Mouse (Mus musculus) gastrocnemius, adult 2 months (tissue): ENCODE measurements at regions not wholly inside any gene's neighbourhood (a gene's known extent, or its start where the extent isn't known, plus 50 kb on each side); places are given as distances from the start of the nearest gene placed in this dataset.

Experiments used
- DNase-seq: peaks from one replicate; pipeline ENCODE4 v3.0.0; 2022
- H3K27ac ChIP-seq: fragments of 200-600 bp; 2 replicates; pipeline ENCODE4 v1.8.1; 2022; ENCODE audit warnings: mild to moderate bottlenecking
- H3K4me3 ChIP-seq: fragments of 200-600 bp; 2 replicates; pipeline ENCODE4 v1.8.1; 2022; ENCODE audit warnings: mild to moderate bottlenecking, moderate library complexity
- CTCF ChIP-seq: fragments of 200-600 bp; IDR thresholded peaks from 2 replicates; pipeline ENCODE4 v1.8.1; 2022; ENCODE audit warnings: antibody characterized with exemption, mild to moderate bottlenecking, moderate library complexity
- intact Hi-C: fragments of 180-260 bp; cut with DNase I; formaldehyde crosslinking; loops from one replicate; pipeline ENCODE4 v1.15.1; 2025

DNA sequence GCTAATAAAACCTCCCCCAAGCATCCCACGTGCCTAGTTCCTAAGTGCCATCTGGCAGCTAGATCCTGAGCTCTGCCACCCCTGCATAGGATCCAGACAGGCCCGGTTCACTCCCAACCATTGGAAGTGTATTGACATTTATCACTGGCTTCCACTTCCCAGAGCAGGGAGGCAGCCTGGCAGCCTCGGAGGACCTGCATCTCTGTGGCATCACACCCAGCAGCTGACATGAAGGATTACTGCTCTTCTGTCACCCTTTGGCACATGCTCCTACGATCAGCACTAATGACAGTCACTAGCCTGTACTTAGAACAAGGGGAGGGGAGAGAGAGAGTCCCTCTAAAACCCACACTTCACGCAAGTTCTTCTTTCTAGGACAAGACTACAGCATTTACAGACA lies 152.7 kb downstream of the Kdr start:
- intact Hi-C loops, result no loop called here
- Histone ChIP-seq H3K27ac (no peak overlapping the region), H3K4me3 (no peak overlapping the region)
- TF ChIP-seq CTCF, result no peak
- DNase-seq, result no peak

GRCm38 (mm10) chr5:75824660-75825059 lies 153.6 kb downstream of the Kdr start:
- H3K4me3 ChIP-seq, result no peak overlapping the region
- DNase-seq, result no peak
- intact Hi-C loops, result no loop called here

DNA sequence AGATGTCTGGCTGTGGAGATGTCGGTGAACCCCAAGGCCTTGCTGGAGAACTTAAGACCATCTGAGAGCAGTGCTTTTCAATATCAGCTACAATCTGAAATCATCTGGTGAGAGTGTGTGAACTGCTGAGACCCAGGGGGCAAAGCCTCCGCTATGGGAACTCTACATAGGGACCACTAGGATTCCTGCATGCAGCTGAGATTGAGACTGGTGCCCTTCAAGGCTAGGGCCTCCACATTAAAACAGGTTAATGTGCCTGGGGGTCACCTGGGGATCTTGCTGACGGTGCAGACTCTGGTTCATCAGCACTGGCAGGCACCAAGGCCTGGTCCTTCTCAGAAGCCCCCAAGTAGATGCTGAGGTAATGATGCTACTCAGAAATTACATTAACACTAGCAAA lies 154.6 kb downstream of the Kdr start:
- H3K27ac ChIP-seq, result no peak overlapping the region
- H3K4me3 ChIP-seq, result no peak overlapping the region
- intact Hi-C loops, result no loop called here
- no peak for TF ChIP-seq CTCF
- no peak for DNase-seq

More at GRCm38 (mm10) chr5:75824660-75825059, 153.6 kb downstream of the Kdr start:
- TF ChIP-seq CTCF, result no peak
- H3K27ac ChIP-seq, result no peak overlapping the region

DNA sequence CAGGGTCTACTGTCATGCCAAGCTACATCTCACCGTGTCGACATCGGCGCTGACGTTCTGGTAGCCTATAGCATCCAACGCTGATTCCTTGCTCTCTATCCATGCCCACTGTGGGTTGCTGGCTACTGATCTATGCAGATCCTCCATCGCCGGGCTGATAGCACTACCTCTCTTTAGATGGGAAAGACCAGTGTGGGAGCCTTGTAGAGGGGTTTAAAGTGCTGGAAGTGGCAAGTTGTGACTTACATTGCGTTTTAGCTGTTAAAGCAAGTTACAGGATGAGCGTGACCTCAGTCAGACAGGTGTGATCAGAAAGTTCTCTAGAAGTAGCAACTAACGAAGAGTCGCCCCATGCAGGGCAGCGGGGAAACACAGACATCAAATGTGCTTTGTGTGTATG lies 160.9 kb downstream of the Kdr start:
- no peak for DNase-seq
- no peak overlapping the region for H3K27ac ChIP-seq
- no peak for TF ChIP-seq CTCF
- intact Hi-C loops, result no loop called here
- H3K4me3 ChIP-seq, result no peak overlapping the region

DNA sequence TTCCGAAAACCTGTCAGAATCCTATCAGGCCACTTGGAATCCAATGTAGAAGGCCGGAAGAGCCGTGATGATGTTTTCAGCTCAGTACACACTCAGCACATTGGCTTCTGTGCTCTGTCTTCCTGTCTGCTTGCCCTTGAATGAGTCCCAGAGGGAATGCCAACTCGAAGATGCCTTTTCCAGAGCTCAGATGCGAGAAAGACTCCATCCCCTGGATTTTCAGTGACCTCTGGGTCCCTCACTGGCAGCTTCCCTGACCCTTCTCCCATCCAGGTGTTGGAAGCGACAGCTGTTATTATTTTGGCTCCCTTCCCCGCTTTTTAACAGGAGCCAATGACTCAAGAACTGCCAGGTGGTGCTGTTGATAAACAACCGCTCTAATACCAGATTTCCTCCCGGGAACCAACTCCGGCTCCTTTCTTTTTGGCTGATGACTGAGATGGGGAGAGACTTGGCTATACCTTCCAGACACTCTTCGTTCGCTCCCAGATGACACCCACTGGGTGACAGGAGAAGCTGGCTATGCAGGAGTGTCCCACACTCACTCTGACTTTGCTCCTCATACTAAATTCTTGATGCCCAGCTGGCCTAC lies 163.8 kb downstream of the Kdr start:
- DNase-seq, result no peak
- Histone ChIP-seq H3K4me3 (no peak overlapping the region), H3K27ac (peak overlapping the region; percentile 28; the same call in 1 of the 2 replicates)
- TF ChIP-seq CTCF, result no peak
- intact Hi-C loops, result no loop called here

DNA sequence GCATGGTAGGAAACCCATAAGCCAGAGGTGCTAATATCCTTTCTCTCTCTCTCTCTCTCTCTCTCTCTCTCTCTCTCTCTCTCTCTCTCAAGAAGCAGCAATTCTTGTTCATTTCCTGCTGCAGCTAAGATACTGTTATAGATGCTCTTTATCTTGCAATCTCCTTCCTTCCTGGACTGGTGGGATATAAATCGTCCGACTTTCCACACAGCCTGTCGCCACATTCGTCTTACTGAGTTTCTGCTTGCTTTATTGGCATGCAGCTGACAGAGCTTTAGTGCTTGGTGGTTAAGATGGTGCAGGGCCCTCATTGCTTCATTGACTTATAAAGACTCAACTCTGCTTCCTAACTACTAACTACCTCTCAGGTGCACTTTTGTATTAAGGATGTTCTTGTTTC lies 165.6 kb downstream of the Kdr start:
- TF ChIP-seq CTCF, result no peak
- intact Hi-C loops, result no loop called here
- Histone ChIP-seq H3K27ac (no peak overlapping the region), H3K4me3 (no peak overlapping the region)
- DNase-seq, result no peak

- Histone ChIP-seq H3K27ac (no peak overlapping the region), H3K4me3 (no peak overlapping the region)
- TF ChIP-seq CTCF, result no peak
- DNase-seq, result no peak
- intact Hi-C loops, result no loop called here
Measured at GRCm38 (mm10) chr5:75808551-75809332, 169.5 kb downstream of the Kdr start.

- TF ChIP-seq CTCF, result no peak
- intact Hi-C loops, result no loop called here
Measured at GRCm38 (mm10) chr5:75805011-75805410, 173.2 kb downstream of the Kdr start.

GRCm38 (mm10) chr5:75804340-75804739 lies 173.9 kb downstream of the Kdr start:
- intact Hi-C loops, result no loop called here
- Histone ChIP-seq H3K27ac (no peak overlapping the region), H3K4me3 (no peak overlapping the region)
- no peak for DNase-seq
- no peak for TF ChIP-seq CTCF

More at GRCm38 (mm10) chr5:75805011-75805410, 173.2 kb downstream of the Kdr start:
- Histone ChIP-seq H3K27ac (no peak overlapping the region), H3K4me3 (no peak overlapping the region)
- DNase-seq, result no peak

DNA sequence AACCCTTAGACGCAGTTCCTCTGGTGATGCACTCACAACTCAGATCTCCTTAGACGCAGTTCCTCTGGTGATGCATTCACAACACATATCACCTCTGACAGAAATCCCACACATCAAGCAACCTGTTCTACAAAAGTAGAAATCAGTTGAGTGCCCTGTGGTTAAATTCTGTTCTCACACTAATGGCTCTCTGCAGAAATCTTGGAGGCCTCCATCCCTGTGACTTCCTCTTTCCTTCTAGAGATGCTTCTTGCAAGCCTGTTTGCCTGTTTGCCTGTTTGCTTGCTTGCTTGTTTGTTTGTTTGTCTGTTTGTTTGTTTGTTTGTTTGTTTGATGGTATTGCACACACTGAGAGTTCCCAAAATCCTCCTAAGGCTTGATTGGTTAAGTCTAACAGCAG lies 175.2 kb downstream of the Kdr start:
- no peak overlapping the region for H3K4me3 ChIP-seq
- TF ChIP-seq CTCF, result no peak
- intact Hi-C loops, result no loop called here
- DNase-seq, result no peak
- no peak overlapping the region for H3K27ac ChIP-seq

DNA sequence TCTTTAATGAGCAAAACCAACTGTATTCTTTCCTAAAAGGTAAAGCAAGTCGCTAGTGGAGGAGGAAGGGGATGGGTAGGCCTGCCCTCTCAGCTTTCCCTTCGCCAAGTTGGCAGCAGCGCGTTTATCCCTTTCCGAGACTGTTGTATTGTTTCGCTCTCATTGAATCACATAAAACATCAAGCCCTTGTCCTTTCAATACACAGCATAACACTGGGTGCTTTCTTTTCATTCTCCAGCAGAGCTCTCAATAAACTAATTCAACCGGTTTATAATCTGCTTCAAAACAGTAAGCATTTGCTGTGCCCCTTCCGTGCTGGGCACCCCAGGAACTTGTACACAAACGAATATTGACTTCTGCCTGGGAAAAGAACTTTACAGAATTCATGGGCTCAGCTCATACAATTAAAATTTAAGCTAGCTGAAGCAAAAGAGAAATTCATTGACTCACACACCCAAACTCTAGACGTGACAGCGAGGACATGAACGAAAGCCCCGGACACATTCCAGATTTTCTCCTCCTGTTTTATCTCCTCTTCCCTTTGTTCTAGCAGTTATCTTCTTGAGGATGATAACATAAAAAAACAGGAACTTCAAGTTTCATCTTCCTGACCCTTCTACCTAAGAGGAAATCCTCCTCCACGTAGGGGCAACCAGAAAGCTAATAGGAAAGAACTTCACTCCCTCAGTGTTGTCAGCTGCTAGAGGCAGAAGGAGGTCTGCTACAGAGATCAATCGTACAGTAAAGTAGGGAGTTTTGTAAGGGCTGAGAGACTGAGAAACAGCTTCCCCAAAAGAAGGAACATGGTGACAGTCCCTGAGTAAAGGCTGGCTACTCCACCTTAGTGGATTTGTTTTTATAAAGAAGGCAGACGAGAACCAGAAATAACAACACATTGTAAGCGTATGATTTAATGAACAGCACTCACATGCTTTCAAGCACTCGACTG lies 177.9 kb downstream of the Kdr start:
- H3K4me3 ChIP-seq, result no peak overlapping the region
- TF ChIP-seq CTCF, result no peak
- H3K27ac ChIP-seq, result no peak overlapping the region
- intact Hi-C loops, result no loop called here
- DNase-seq, result no peak

GRCm38 (mm10) chr5:75799627-75800026 lies 178.6 kb downstream of the Kdr start:
- Histone ChIP-seq H3K27ac (no peak overlapping the region), H3K4me3 (no peak overlapping the region)
- TF ChIP-seq CTCF, result no peak
- DNase-seq, result no peak
- intact Hi-C loops, result no loop called here

GRCm38 (mm10) chr5:75793184-75793583 lies 185.1 kb downstream of the Kdr start:
- TF ChIP-seq CTCF, result no peak
- H3K4me3 ChIP-seq, result no peak overlapping the region
- no peak overlapping the region for H3K27ac ChIP-seq
- DNase-seq, result no peak
- intact Hi-C loops, result no loop called here
